Mouse (Mus musculus) layer of hippocampus, postnatal 36 days (tissue): ENCODE results near the gene C330021F23Rik. TPM values are rescaled to one million over a fixed set of nuclear protein-coding genes. Genes with fewer than 3 reads are reported as not detected.

Source experiments
- total RNA-seq, 2 experiments: library from RNA; stranded (reverse); gene quantifications; 2 replicates each; pipeline ENCODE4 v1.2.3; 2021

C330021F23Rik gene
- total RNA-seq, 2 experiments from 2014 or later: not detected

Other genes starting within 250 kb of the C330021F23Rik start
- gene A430078G23Rik, start 214.6 kb upstream of the C330021F23Rik start, total RNA-seq: under 1 TPM in 1 of 2 experiments, not detected in 1; 0.25 TPM
- gene Arhgef18, start 175.0 kb upstream of the C330021F23Rik start, total RNA-seq: 10 to 100 TPM; 46.0 to 50.5 TPM
- 1 to 10 TPM in 1 of 2 experiments, under 1 TPM in 1; 0.94 to 1.4 TPM for gene Pex11g, start 100.3 kb upstream of the C330021F23Rik start, total RNA-seq
- under 1 TPM; 0.45 to 0.58 TPM for gene Tex45, start 97.1 kb upstream of the C330021F23Rik start, total RNA-seq
- 10 to 100 TPM; 28.1 to 31.7 TPM for gene Zfp358, start 74.9 kb upstream of the C330021F23Rik start, total RNA-seq
- gene Mcoln1, start 67.5 kb upstream of the C330021F23Rik start, total RNA-seq: 10 to 100 TPM; 78.4 to 86.6 TPM
- gene Pnpla6, start 52.6 kb upstream of the C330021F23Rik start, total RNA-seq: 10 to 100 TPM; 75.3 to 87.4 TPM
- gene Camsap3, start 19.3 kb downstream of the C330021F23Rik start, total RNA-seq: 10 to 100 TPM; 34.4 to 41.0 TPM
- gene Xab2, start 53.3 kb downstream of the C330021F23Rik start, total RNA-seq: 10 to 100 TPM; 35.6 to 37.6 TPM
- gene Pet100, start 53.6 kb downstream of the C330021F23Rik start, total RNA-seq: 10 to 100 TPM; 84.7 to 95.6 TPM
- gene Pcp2, start 57.6 kb downstream of the C330021F23Rik start, total RNA-seq: 1 to 10 TPM; 1.1 to 1.9 TPM
- gene Stxbp2, start 63.0 kb downstream of the C330021F23Rik start, total RNA-seq: 10 to 100 TPM; 36.3 to 47.1 TPM
- 1 to 10 TPM in 1 of 2 experiments, under 1 TPM in 1; 0.46 to 1.5 TPM for gene Retn, start 87.8 kb downstream of the C330021F23Rik start, total RNA-seq
- under 1 TPM in 1 of 2 experiments, not detected in 1; 0.30 TPM for gene Mcemp1, start 97.8 kb downstream of the C330021F23Rik start, total RNA-seq
- 10 to 100 TPM; 18.8 to 26.5 TPM for gene Fcor, start 104.4 kb downstream of the C330021F23Rik start, total RNA-seq
- gene Trappc5, start 108.3 kb downstream of the C330021F23Rik start, total RNA-seq: 10 to 100 TPM; 26.8 to 31.6 TPM
- gene Fcer2a, start 126.2 kb downstream of the C330021F23Rik start, total RNA-seq: not detected
- not detected for gene Clec4g, start 152.7 kb downstream of the C330021F23Rik start, total RNA-seq
- gene Cd209a, start 181.0 kb downstream of the C330021F23Rik start, total RNA-seq: not detected